Mouse (Mus musculus) cortical plate, adult 2 months (tissue): Measurements from ENCODE around the gene Rnf152. TPM values are rescaled to one million over a fixed set of nuclear protein-coding genes. Genes with fewer than 3 reads are reported as not detected.

Source experiments
- H3K27ac ChIP-seq: fragments of 200-500 bp; 2 replicates; pipeline ENCODE4 v1.5.1; 2012; ENCODE audit warnings: low read length, control low read depth, inconsistent platforms; ENCODE audit not compliant: insufficient read depth
- H3K4me1 ChIP-seq: fragments of 200-500 bp; 2 replicates; pipeline ENCODE4 v1.6.1; 2011; ENCODE audit warnings: low read length; ENCODE audit not compliant: control insufficient read depth, insufficient read depth
- H3K4me3 ChIP-seq: fragments of 200-500 bp; 2 replicates; pipeline ENCODE4 v1.5.1; 2011; ENCODE audit warnings: mild to moderate bottlenecking, low read length, control low read depth; ENCODE audit not compliant: insufficient read depth
- CTCF ChIP-seq: fragments of 200-500 bp; IDR thresholded peaks from 2 replicates; pipeline ENCODE4 v1.5.1; 2011; ENCODE audit warnings: mild to moderate bottlenecking, control low read depth, low read length; ENCODE audit not compliant: insufficient read depth; ENCODE audit errors: extremely low read depth
- POLR2A ChIP-seq: fragments of 200-500 bp; IDR thresholded peaks from 2 replicates; pipeline ENCODE4 v1.6.1; 2011; ENCODE audit warnings: mild to moderate bottlenecking, low read length, control low read depth; ENCODE audit not compliant: insufficient read depth; ENCODE audit errors: extremely low read depth
- polyA plus RNA-seq: library from polyadenylated mRNA; depleted of rRNA; stranded (reverse); fragments of >200 nt; gene quantifications from 2 replicates; pipeline ENCODE4 v1.2.3, GENCODE M21; 2012

The Rnf152 gene
- polyA plus RNA-seq, 1 experiment: 4.2 TPM

DNA sequence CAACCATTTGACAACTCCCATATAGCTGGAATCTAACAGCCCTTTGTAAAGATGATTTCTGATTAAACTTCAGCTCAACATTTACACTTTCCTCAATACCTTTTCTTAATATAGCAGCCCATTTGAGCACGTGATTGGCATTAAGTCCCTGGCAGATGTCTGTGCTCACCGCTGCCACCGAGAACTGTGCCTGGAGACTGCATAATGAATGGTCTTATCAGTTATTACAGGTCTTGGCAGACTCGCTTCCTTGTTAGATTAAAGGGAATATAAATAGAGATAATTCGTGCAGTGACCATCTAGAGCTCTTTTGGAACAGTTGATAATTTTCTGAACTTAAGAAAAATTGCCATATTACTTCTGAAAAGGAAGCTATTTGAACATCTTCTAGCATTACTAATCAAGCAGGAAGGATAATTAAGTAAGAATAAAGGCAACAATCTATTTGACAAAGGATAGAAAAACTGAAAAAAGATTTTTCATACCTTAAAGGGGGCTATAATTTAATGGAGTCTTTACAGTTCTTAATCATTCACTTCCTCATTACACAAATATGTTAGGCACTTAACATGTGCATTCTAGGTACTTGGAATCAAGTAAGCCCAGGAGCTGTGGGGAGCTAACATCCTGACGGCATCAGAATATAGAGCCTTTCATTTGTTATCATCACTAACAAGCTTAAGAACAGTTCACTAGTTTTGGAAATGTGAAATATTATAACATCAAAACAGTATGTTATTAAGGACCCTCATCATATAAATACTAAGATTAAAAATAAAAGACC is 113.0 kb downstream of the Rnf152 start:
- H3K27ac ChIP-seq: no peak overlapping the region
- no peaks in the 10 kb centered on the region for H3K4me1 ChIP-seq
- TF ChIP-seq CTCF (no peak), POLR2A (no peak)
- no peak overlapping the region for H3K4me3 ChIP-seq

GRCm38 (mm10) chr1:105240185-105240584 is 116.3 kb downstream of the Rnf152 start:
- TF ChIP-seq POLR2A (no peak), CTCF (no peak)
- Histone ChIP-seq H3K4me1 (no peaks in the 10 kb centered on the region), H3K27ac (no peak overlapping the region), H3K4me3 (no peak overlapping the region)
